Mouse (Mus musculus) left cerebral cortex, postnatal 36 days (tissue): ENCODE data around the gene Cnksr3. TPM values are rescaled to one million over a fixed set of nuclear protein-coding genes. Genes with fewer than 3 reads are reported as not detected.
A peak's percentile ranks its signal among the peaks of the same experiment; 100 is the strongest.

Experiments
- DNase-seq, 2 experiments: peaks; one replicate each; pipeline ENCODE4 v3.0.0; 2021 to 2022; ENCODE audit warnings: low spot score in 2 of 2, mixed read lengths in 1 of 2
- intact Hi-C: fragments of 180-260 bp; cut with DNase I; formaldehyde crosslinking; loops from one replicate; pipeline ENCODE4 v1.15.1; 2025
- total RNA-seq, 2 experiments: library from RNA; stranded (reverse); gene quantifications; 2 replicates each; pipeline ENCODE4 v1.2.3; 2021

The Cnksr3 gene
- total RNA-seq, 2 experiments from 2014 or later, result 6.1 to 7.1 TPM

GRCm38 (mm10) chr10:7114796-7115195 lies 97.2 kb downstream of the Cnksr3 start:
- no peak for DNase-seq
- intact Hi-C loops, result no loop called here

DNA sequence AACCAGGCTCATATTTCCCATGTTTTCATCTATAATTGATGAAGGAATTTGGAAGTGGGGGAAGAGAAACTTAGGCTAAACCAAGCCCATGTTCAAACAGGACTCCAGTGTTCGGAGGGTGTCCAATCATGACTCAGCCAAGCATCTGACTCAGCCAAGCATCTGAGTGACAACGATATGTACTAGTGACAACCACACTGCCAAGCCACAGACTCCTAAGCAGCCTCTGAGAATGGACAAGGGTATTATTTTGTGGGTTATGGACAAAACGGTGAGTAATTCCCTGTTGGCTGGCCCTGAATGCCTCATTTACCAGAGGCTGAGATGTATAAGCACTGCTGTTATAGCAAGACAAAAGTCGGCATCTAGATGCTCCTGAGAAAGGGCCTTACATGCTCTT lies 98.3 kb downstream of the Cnksr3 start:
- intact Hi-C loops, result no loop called here
- DNase-seq, result no peak

DNA sequence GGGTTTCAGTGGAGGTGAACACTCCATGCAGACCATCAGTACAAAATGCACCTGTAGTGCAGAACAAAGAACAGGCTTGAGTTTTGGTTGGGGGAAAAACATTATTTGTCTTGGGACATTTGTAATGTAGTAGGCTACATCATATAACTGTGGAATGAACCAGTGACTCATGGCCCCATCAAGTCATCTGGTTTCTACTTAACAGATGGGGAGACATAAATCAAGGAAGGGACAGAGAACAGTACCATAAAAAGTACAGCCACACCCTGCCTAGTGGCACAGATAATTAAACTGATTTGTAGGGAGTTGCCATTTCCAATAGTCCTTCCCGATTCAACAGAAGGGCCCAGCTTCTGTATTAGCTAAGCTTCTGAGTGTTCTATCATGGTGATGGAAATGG lies 98.9 kb downstream of the Cnksr3 start:
- DNase-seq, result no peak
- intact Hi-C loops, result no loop called here

DNA sequence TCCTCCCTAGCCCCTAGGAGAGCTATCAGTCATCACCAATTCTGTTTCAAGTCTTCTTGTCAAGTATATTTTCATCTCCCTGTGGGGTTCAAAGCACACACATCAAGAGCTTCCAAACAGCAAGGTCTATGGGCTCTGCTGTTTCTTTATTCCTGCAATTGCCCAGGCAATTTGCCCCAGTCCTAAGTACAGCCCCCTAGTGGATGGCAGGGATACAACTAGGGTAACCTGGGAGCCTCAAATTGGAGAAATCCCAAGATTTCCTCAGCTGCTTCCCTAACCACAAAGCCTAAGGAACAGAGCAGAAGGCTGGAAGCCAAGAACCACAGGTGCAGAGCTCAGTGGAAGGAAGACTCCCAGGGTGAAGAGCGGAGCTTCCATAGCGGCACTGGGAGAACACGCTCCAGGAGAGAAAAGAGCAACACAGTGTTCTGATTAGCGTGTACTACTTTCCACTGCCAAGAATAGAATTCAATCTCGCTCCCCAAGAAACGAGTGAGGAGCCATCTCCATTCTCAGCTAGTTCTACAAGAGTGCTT lies 100.5 kb downstream of the Cnksr3 start:
- DNase-seq, result peak; percentile 32 to 37
- intact Hi-C loops, result no loop called here

- intact Hi-C loops, result no loop called here
- no peak for DNase-seq
Observed at GRCm38 (mm10) chr10:7103872-7104271, 108.2 kb downstream of the Cnksr3 start.

DNA sequence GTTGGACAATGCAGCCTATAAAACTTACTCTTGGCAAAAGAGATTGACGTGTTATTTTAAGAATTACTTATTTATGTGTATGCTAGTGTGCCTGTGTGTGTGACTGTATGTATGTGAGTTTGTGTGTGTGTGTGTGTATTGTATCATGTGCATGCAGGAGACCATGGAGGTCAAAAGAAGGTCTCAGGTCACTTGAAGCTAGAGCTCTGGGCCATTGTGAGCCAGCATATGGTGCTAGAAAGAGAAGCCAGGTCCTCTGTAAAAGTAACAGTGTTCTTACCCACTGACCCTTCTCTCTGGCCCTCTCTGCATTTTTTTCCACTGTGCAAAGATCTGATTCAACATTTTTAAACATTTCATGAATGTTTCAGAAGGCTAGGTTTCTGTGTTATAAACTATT lies 134.1 kb downstream of the Cnksr3 start:
- intact Hi-C loops, result no loop called here
- no peak for DNase-seq

- no peak for DNase-seq
- intact Hi-C loops, result no loop called here
Observed at GRCm38 (mm10) chr10:7077389-7077808, 134.6 kb downstream of the Cnksr3 start.

DNA sequence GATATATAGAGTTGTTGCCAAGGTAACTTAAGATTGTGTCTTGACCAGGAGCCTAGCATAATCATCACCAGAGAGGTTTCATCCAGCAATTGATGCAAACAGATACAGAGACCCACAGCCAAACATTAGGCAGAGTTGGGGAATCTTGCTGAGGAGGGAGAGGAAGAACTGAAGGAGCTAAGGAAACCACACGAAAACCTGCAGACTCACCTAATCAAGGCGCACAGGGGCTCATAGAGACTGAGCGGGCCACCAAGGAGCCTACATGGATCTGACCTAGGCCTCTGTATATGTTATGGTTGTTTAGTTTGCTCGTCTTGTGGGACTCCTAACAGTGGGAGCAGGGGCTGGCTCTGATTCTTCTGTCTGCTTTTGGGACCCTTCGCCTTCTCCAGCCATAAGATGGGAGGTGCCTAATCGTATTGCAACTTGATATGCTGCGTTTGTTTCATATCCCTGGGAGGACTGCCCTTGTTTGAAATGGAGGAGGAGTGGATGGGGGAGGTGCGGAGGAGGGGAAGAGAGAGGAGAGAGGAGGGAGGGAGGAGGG lies 135.3 kb downstream of the Cnksr3 start:
- intact Hi-C loops, result no loop called here
- DNase-seq, result no peak

- intact Hi-C loops, result no loop called here
- DNase-seq, result peak; percentile 80
Observed at GRCm38 (mm10) chr10:7076201-7076600, 135.8 kb downstream of the Cnksr3 start.

GRCm38 (mm10) chr10:7075661-7076060 lies 136.4 kb downstream of the Cnksr3 start:
- intact Hi-C loops, result no loop called here
- DNase-seq, result no peak

- no peak for DNase-seq
- intact Hi-C loops, result loop anchor here (5.0 kb wide), 1 partner anchor 187 kb away; no protein-coding TSS in a partner anchor
Observed at GRCm38 (mm10) chr10:7074231-7074630, 137.8 kb downstream of the Cnksr3 start.

DNA sequence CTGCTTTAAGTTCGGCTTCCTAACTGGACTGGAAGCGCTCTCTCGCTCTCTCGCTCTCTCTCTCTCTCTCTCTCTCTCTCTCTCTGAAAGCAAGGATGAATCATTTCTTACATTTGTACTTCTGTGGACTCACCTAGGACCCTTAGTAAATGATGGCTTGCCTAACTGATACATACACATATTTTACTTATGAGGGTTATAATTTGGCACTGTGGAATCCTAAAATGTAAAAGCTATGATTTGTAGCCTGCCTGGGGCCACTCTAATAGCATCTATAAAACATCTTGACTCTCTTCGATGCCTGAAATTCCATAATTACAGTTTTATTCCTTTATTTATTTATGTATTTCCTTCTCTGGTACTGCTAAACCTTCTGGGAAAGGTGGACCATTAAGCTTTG lies 141.1 kb downstream of the Cnksr3 start:
- no peak for DNase-seq
- intact Hi-C loops, result loop anchor here (5.0 kb wide), 1 partner anchor 184 kb away; no protein-coding TSS in a partner anchor

DNA sequence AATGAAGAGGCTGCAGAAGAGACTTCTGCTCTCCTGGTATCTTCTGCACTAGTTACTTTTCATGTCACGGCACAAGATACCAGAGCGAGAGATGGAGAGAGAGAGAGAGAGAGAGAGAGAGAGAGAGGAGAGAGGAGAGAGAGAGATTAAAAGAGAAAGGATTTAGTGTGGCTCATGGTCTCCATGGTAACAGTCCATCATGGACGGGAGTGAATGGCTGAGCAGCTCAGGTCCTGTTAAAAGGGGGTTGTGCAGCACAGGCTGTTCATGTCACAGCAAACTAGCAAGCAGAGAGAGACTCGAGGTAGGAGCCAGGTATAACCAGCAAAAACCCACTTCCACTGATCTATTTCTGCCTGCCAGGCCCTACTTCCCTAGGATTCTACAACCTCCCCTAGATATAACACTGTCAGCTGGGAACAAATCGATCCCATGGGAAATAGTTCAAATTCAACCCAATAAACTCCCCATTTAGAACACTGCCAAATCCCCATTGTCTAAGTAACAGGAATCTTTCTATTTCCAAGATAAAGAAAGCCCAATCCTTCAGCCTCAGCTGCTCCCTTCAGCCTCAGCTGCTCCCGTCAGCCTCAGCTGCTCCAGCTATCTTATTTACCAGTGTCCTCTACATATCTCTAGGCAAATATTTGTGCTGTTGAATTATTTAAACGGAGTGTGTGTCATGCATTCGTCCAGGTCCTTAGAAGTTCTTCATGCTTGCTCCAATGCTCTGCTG lies 141.8 kb downstream of the Cnksr3 start:
- no peak for DNase-seq
- intact Hi-C loops, result loop anchor here (5.0 kb wide), 1 partner anchor 183 kb away; no protein-coding TSS in a partner anchor

DNA sequence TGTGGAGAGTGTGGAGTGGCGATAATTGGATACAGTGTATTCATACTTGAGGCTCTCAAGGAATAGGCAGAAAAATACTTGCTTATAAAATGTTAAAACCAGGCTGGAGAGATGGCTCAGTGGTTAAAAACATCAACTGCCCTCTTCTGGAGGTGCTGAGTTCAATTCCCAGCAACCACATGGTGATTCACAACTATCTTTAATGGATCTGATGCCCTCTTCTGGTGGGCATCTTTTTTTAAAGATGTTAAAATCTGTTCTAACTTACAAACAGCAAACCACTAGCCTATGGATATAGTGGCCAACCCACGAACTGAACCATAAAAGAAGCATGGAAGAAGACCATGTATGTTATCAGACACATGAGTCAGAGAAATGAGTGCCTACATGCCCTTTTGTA lies 142.9 kb downstream of the Cnksr3 start:
- intact Hi-C loops, result no loop called here
- DNase-seq, result no peak

Other genes with a start within 250 kb of the Cnksr3 start
- gene Ipcef1, start 159.8 kb downstream of the Cnksr3 start, total RNA-seq, result 10 to 100 TPM; 87.4 to 88.4 TPM